Mouse (Mus musculus) left cerebral cortex, adult 8-10 months (tissue): ENCODE data around the gene Mafk. TPM values are rescaled to one million over a fixed set of nuclear protein-coding genes. Genes with fewer than 3 reads are reported as not detected.

ENCODE experiments used
- DNase-seq, 2 experiments: peaks; one replicate each; pipeline ENCODE4 v3.0.0; 2022; ENCODE audit warnings: low spot score in 2 of 2
- total RNA-seq, 4 experiments: library from RNA; stranded (reverse); gene quantifications; 2 replicates each; pipeline ENCODE4 v1.2.4; 2022

Gene Mafk
- total RNA-seq, 4 experiments from 2014 or later, result 8.6 to 13.0 (median 10.0) TPM

- no peak for DNase-seq
Observed at GRCm38 (mm10) chr5:139796001-139796620, 4.8 kb downstream of the Mafk start.

- DNase-seq, result peak in 1 of 2 experiments; percentile 75
Observed at GRCm38 (mm10) chr5:139796900-139797299, 5.6 kb downstream of the Mafk start.

- peak; percentile 65 to 78 for DNase-seq
Observed at GRCm38 (mm10) chr5:139797473-139798167, 6.3 kb downstream of the Mafk start.

GRCm38 (mm10) chr5:139798168-139798900 lies 7.0 kb downstream of the Mafk start:
- DNase-seq, result no peak

GRCm38 (mm10) chr5:139799041-139799440 lies 7.7 kb downstream of the Mafk start:
- no peak for DNase-seq

- DNase-seq, result no peak
Observed at GRCm38 (mm10) chr5:139799801-139800590, 8.7 kb downstream of the Mafk start.

- no peak for DNase-seq
Observed at GRCm38 (mm10) chr5:139801231-139801630, 9.9 kb downstream of the Mafk start.

GRCm38 (mm10) chr5:139801880-139802279 lies 10.6 kb downstream of the Mafk start:
- DNase-seq, result no peak

GRCm38 (mm10) chr5:139803165-139803564 lies 11.9 kb downstream of the Mafk start:
- no peak for DNase-seq

GRCm38 (mm10) chr5:139803601-139804102 lies 12.3 kb downstream of the Mafk start:
- DNase-seq, result no peak

- no peak for DNase-seq
Observed at GRCm38 (mm10) chr5:139804107-139804551, 12.8 kb downstream of the Mafk start.

GRCm38 (mm10) chr5:139804573-139805111 lies 13.3 kb downstream of the Mafk start:
- DNase-seq, result no peak

- DNase-seq, result no peak
Observed at GRCm38 (mm10) chr5:139805924-139806323, 14.6 kb downstream of the Mafk start.

GRCm38 (mm10) chr5:139809397-139809796 lies 18.1 kb downstream of the Mafk start:
- DNase-seq, result no peak

- DNase-seq, result no peak
Observed at GRCm38 (mm10) chr5:139811677-139812397, 20.5 kb downstream of the Mafk start.

GRCm38 (mm10) chr5:139812398-139813125 lies 21.2 kb downstream of the Mafk start:
- no peak for DNase-seq

GRCm38 (mm10) chr5:139813126-139813490 lies 21.8 kb downstream of the Mafk start:
- no peak for DNase-seq

- DNase-seq, result no peak
Observed at GRCm38 (mm10) chr5:139813963-139814381, 22.7 kb downstream of the Mafk start.

- no peak for DNase-seq
Observed at GRCm38 (mm10) chr5:139815964-139816363, 24.7 kb downstream of the Mafk start.

- no peak for DNase-seq
Observed at GRCm38 (mm10) chr5:139816445-139816844, 25.1 kb downstream of the Mafk start.
